Mouse (Mus musculus): ENCODE data around the gene Nanos3. TPM values are rescaled to one million over a fixed set of nuclear protein-coding genes. Genes with fewer than 3 reads are reported as not detected.
A peak's percentile ranks its signal among the peaks of the same experiment; 100 is the strongest.

Gene Nanos3
- total RNA-seq, 2 experiments from 2014 or later, result 2.6 to 5.0 TPM

GRCm38 (mm10) chr8:84187065-84187755 lies 2.2 kb upstream of the Nanos3 start:
- TF ChIP-seq CTCF (conservative IDR thresholded peaks at IDR 0.05), result peak; percentile 88
- peak in 1 of 2 experiments; percentile 60 for DNase-seq (ENCODE audit: low spot score in 2 of 2)
- H3K27ac ChIP-seq, result peak overlapping the region; percentile 61
- peak overlapping the region; percentile 47 for H3K4me3 ChIP-seq

DNA sequence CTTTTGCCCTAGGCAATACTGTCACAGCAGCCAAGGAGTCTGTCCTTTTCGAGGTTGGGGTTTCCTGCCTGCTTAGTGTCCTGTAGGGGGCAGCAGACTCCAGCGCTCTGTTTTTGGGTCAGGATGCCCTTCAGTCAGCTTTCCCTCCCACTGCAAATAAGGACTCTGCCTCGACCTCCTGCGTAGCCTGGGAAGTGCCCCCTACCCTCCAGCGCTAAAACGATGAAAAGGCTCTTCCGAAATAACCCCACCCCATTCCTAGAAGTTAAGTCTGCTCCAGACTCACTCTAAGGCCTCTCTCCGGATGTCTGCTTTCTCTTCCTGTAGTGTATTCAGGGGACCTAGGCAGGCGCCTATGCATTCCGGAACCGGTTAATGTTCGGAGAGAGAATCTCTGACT lies 1.5 kb upstream of the Nanos3 start:
- Histone ChIP-seq H3K27ac (peak overlapping the region; percentile 61), H3K4me3 (peak overlapping the region; percentile 47)
- DNase-seq (ENCODE audit: low spot score in 2 of 2), result peak; percentile 76 to 79
- peak; percentile 98 for TF ChIP-seq CTCF (conservative IDR thresholded peaks at IDR 0.05)

DNA sequence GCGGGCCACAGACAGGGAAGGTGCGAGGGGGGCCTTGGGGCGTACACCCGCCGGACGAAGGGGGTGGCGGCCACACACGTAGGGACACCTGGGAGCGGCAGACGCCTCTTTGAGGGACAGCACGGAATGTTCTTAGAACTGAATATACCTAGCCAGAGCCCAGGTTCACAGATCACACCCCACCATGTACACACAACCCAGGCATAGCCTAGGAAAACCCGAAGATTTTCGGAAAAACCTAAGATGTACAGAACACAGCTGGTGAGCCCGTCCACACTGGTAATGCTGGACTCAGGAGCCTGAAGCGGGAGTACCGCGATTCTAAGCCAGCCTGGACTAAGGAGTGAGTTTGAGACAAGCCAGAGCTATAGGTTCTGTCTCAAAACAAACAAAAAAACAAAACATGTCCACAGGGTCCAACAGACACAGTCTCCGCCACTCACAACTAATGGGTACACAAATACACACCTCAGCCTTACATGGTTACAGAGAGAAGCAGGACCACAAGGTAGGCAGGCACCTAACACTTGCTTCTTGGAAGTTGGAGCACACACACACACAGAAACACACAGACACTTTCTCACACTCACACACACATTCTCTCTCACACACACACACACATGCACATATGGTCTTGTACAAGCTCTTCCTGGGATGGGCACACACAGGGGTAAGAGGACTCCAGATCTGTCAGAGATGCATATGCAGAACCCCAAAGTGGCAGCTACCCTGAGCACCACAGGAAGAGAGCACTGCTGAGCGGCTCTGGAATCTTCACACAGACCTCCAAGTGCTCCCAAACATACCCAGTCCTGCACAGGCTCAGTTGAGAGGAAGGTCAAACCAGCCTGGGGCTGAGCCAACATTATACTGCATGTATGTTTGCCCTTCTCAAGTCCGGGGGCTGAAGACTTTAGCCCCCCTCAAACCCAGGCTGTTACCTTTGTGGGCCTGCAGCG lies 653 bp downstream of the Nanos3 start:
- DNase-seq (ENCODE audit: low spot score in 2 of 2), result peak in 1 of 2 experiments; percentile 29
- H3K4me3 ChIP-seq, result peak overlapping the region; percentile 67
- no peak for TF ChIP-seq CTCF (conservative IDR thresholded peaks at IDR 0.05)
- peak overlapping the region; percentile 86 for H3K27ac ChIP-seq

DNA sequence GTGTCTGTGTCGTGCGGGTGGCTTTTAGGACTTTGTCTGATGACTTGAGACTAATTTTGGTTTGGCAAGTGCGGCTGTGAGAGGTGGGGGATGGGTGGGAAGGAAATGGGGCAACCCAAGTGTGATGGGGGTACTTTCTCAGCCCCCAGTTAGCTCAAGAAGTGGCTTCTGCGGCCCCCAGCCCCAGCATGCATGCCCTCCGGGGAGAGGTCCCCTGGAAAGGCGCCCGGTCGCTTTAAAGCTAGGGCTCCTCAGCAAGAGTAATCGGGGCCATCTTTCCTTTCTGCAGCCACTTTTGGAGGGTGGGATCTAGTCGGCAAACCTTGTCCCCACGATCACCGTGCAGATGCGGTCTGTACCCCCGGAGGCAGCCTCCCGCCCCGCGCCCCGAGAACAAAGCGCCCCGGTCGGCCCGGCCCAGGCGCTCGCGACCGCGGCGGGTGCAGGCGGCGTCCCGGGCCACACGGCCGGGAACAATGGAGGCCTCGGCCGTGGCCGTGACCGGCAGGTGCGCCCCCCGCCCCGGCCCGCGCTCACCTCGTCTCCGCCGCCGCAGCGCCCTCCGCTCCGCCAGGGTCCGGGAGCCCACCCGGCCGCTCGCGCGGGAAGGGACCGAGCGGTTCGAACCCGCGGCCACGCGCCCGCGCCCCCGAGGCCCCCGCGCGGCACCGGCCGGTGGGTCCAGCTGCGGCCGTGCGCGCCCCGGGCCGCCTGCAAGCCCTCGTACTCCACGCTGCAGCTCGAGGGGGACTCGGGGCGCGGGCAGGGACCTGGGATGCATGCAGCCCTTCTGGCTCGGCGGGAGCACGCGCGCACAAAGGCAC lies 1.5 kb downstream of the Nanos3 start:
- TF ChIP-seq CTCF (conservative IDR thresholded peaks at IDR 0.05), result no peak
- peak overlapping the region; percentile 86 for H3K27ac ChIP-seq
- H3K4me3 ChIP-seq, result peak overlapping the region; percentile 67
- DNase-seq (ENCODE audit: low spot score in 2 of 2), result no peak

- DNase-seq (ENCODE audit: low spot score in 2 of 2), result no peak
- no peak for TF ChIP-seq CTCF (conservative IDR thresholded peaks at IDR 0.05)
- H3K27ac ChIP-seq, result no peak overlapping the region
Observed at GRCm38 (mm10) chr8:84182833-84183232, 2.2 kb downstream of the Nanos3 start.

GRCm38 (mm10) chr8:84180530-84181190 lies 4.4 kb downstream of the Nanos3 start:
- Histone ChIP-seq H3K27ac (no peak overlapping the region), H3K4me3 (no peak overlapping the region; the same call in 1 of the 2 replicates)
- no peak for DNase-seq (ENCODE audit: low spot score in 2 of 2)
- no peak for TF ChIP-seq CTCF (conservative IDR thresholded peaks at IDR 0.05)

More at GRCm38 (mm10) chr8:84182833-84183232, 2.2 kb downstream of the Nanos3 start:
- peak overlapping the region; percentile 67 for H3K4me3 ChIP-seq

- Histone ChIP-seq H3K4me3 (no peak overlapping the region), H3K27ac (no peak overlapping the region)
- TF ChIP-seq CTCF (conservative IDR thresholded peaks at IDR 0.05), result no peak
- no peak for DNase-seq (ENCODE audit: low spot score in 2 of 2)
Observed at GRCm38 (mm10) chr8:84179946-84180345, 5.1 kb downstream of the Nanos3 start.

GRCm38 (mm10) chr8:84178592-84178991 lies 6.4 kb downstream of the Nanos3 start:
- H3K4me3 ChIP-seq, result no peak overlapping the region
- no peak for TF ChIP-seq CTCF (conservative IDR thresholded peaks at IDR 0.05)
- no peak overlapping the region for H3K27ac ChIP-seq
- DNase-seq (ENCODE audit: low spot score in 2 of 2), result no peak

- Histone ChIP-seq H3K4me3 (no peak overlapping the region), H3K27ac (no peak overlapping the region)
- TF ChIP-seq CTCF (conservative IDR thresholded peaks at IDR 0.05), result no peak
- DNase-seq (ENCODE audit: low spot score in 2 of 2), result no peak
Observed at GRCm38 (mm10) chr8:84177405-84177804, 7.6 kb downstream of the Nanos3 start.

- no peak for TF ChIP-seq CTCF (conservative IDR thresholded peaks at IDR 0.05)
- H3K4me3 ChIP-seq, result no peak overlapping the region
- H3K27ac ChIP-seq, result no peak overlapping the region
- DNase-seq (ENCODE audit: low spot score in 2 of 2), result no peak
Observed at GRCm38 (mm10) chr8:84176560-84176959, 8.5 kb downstream of the Nanos3 start.

DNA sequence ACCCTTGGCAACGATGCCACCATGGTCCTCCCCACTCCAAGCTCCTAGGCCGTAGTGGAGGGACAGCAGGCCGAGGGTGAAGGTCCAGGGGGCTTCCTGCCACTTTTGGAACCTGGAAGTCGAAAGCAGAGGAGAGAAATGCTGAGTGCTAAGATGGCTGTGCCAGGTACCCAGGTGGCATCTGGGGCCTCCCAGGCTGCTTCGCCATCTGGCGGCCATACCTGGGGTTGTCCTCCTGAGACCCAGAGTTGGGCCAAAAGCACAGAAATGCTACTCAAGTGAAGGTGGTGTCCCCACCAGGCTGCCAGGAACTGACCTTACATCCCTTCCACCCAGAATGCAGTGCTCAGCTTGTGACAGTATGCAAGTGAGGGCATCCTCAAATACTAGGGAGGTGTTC lies 11.2 kb downstream of the Nanos3 start:
- no peak overlapping the region for H3K4me3 ChIP-seq
- no peak for DNase-seq (ENCODE audit: low spot score in 2 of 2)
- peak; percentile 54 for TF ChIP-seq CTCF (conservative IDR thresholded peaks at IDR 0.05)
- no peak overlapping the region for H3K27ac ChIP-seq

- Histone ChIP-seq H3K27ac (no peak overlapping the region), H3K4me3 (no peak overlapping the region)
- TF ChIP-seq CTCF (conservative IDR thresholded peaks at IDR 0.05), result no peak
- DNase-seq (ENCODE audit: low spot score in 2 of 2), result no peak
Observed at GRCm38 (mm10) chr8:84170096-84170495, 14.9 kb downstream of the Nanos3 start.

Measured in layer of hippocampus, adult 2 months (tissue).